Mouse (Mus musculus) hindbrain, embryonic 11.5 days (tissue): ENCODE results near the gene Slc28a2. TPM values are rescaled to one million over a fixed set of nuclear protein-coding genes. Genes with fewer than 3 reads are reported as not detected.
"Not testable (repeated sequence)": the region's sequence is repeated elsewhere in the genome, so short reads cannot be mapped to it uniquely, and the experiment has no call there.

Source experiments
- ATAC-seq: fragments of 200-750 bp; cut with Nextera tagmentation; 2 replicates; pipeline ENCODE4 v1.8.0; 2017; ENCODE audit warnings: mild to moderate bottlenecking, moderate TSS enrichment, moderate library complexity; ENCODE audit not compliant: low FRiP score
- DNase-seq: peaks from one replicate; pipeline ENCODE4 v3.0.0-alpha.2; 2015; ENCODE audit warnings: low spot score
- H3K27ac ChIP-seq: fragments of 300-500 bp; sonication (generic); 2 replicates; pipeline ENCODE4 v1.5.1; 2014; ENCODE audit warnings: mild to moderate bottlenecking, low read depth, low read length
- H3K27me3 ChIP-seq: fragments of 300-500 bp; sonication (generic); 2 replicates; pipeline ENCODE4 v1.6.1; 2014; ENCODE audit warnings: mild to moderate bottlenecking, low read length, moderate library complexity, mixed read lengths; ENCODE audit not compliant: control insufficient read depth, insufficient read depth
- H3K36me3 ChIP-seq: fragments of 300-500 bp; sonication (generic); 2 replicates; pipeline ENCODE4 v1.6.1; 2014; ENCODE audit warnings: mild to moderate bottlenecking, low read length, moderate library complexity, mixed read lengths; ENCODE audit not compliant: control insufficient read depth, insufficient read depth
- H3K4me1 ChIP-seq: fragments of 300-500 bp; sonication (generic); replicated peaks from 2 replicates; pipeline ENCODE4 v1.6.1; 2014; ENCODE audit warnings: low read length, mixed read lengths; ENCODE audit not compliant: control insufficient read depth, insufficient read depth
- H3K4me2 ChIP-seq: fragments of 300-500 bp; sonication (generic); replicated peaks from 2 replicates; pipeline ENCODE4 v1.6.1; 2014; ENCODE audit warnings: mild to moderate bottlenecking, low read depth, low read length
- H3K4me3 ChIP-seq: fragments of 300-500 bp; sonication (generic); 2 replicates; pipeline ENCODE4 v1.5.1; 2014; ENCODE audit warnings: low read depth, low read length
- H3K9ac ChIP-seq: fragments of 300-500 bp; sonication (generic); 2 replicates; pipeline ENCODE4 v1.6.1; 2014; ENCODE audit warnings: low read depth, low read length
- H3K9me3 ChIP-seq: fragments of 300-500 bp; sonication (generic); 2 replicates; pipeline ENCODE4 v1.6.1; 2016; ENCODE audit warnings: low read length; ENCODE audit not compliant: control insufficient read depth
- WGBS: fragments of 180-500 bp; shearing (Covaris S2); extraction: QIAGEN DNeasy Blood & Tissue Kit; methylation state at CpG from one replicate; pipeline ENCODE4 v1.1.7; 2014; 5-methylcytosine and 5-hydroxymethylcytosine counted together
- polyA plus RNA-seq: library from polyadenylated mRNA; unstranded; fragments of >200 nt; fragmentation: Nextera tagmentation; extraction: Ambion mirVana; gene quantifications from 2 replicates; pipeline ENCODE4 v1.2.1, GENCODE M21; 2014

The Slc28a2 gene
- polyA plus RNA-seq, 1 experiment from 2014 or later, result not detected

DNA sequence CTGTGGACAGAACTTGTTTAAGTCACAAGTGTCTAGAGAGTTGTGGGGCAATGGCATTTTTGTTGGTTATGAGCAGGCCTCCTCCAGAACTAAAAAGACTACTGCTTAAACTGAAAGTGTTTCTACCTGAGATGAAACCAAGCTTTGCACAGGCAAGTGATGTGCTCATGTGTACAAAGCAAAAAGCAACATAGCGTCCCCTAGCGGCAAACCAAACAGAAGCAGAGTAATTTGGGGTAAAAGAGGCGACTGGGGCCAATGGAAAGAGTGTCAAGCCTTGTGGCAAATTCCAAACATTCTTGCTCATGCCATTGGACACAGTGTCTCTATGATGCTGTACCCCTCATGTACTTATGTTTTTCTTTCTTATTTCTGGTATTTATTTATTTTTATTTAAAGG, 41.2 kb upstream of the Slc28a2 start:
- no peaks in the 10 kb centered on the region for H3K4me1 ChIP-seq
- DNase-seq (no peak), ATAC-seq (no peak)
- no peak overlapping the region for H3K4me3 ChIP-seq
- no peaks in the 10 kb centered on the region for H3K27me3 ChIP-seq
- H3K9me3 ChIP-seq, result no peaks in the 10 kb centered on the region
- H3K4me2 ChIP-seq, result no peak overlapping the region
- H3K27ac ChIP-seq, result no peak overlapping the region
- H3K36me3 ChIP-seq, result no peaks in the 10 kb centered on the region
- WGBS, result 37% methylated on average over 3 of the region's 3 CpGs
- no peak overlapping the region for H3K9ac ChIP-seq

DNA sequence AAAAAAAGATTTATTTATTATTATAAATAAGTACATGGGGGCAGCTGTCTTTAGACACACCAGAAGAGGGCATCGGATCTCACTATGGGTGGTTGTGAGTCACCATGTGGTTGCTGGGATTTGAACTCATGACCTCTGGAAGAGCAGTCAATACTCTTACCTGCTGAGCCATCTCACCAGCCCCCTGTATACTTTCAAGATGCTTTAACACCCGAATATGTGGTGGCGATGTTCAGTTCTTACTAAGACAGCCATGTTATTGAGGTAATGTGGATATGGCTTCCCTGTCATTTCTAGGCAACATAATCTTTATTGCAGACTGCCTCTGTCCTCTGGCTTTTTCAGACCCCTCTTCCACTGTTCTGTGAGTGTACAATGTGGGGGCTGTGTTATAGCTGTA, 39.1 kb upstream of the Slc28a2 start:
- not testable (repeated sequence) for ATAC-seq, H3K9me3 ChIP-seq, H3K4me3 ChIP-seq, H3K4me1 ChIP-seq, H3K27me3 ChIP-seq, H3K27ac ChIP-seq, H3K4me2 ChIP-seq, DNase-seq, H3K9ac ChIP-seq, H3K36me3 ChIP-seq
- WGBS, result 93% methylated on average over 3 of the region's 3 CpGs

DNA sequence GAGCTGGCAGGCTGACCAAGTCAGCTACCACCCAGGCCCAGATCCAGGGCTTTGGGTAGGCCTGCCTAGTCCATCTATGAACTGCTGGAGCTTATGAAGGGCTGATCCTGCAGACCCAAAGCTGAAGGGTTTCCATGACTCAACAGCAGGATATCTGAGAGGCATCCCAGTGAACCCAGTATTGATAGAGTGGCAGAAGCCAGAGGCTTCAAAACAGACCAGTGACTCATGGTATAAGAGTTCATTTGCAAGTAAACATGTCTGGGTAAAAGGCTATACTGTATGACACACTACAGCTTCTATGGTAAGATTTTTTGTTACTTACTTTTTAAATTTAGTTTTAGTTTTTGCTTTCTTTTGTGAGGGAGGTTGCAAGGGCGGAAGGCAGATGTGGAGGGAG, 30.1 kb upstream of the Slc28a2 start:
- H3K27me3 ChIP-seq, result no peaks in the 10 kb centered on the region

DNA sequence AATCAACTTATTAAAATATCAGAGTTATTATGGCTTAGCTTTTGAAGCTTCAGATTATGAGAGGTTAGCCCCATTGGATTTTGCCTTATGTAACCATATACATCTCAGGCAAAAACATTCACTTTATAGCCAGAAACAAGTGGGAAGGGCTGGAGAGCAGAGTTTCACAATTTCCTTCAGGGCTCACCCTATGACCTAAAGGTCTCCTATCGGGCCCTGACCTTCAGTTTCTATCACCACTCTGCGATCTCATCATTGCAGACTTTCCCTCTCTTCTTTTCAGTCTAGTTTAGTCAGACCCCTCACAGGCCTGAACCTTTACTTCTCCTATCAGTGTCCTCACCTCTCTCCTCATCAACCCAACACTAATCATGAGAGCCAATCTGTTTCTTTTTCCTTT, 18.7 kb upstream of the Slc28a2 start:
- no peak overlapping the region for H3K27ac ChIP-seq
- 89% methylated on average over 2 of the region's 2 CpGs for WGBS
- no peak overlapping the region for H3K4me3 ChIP-seq
- no peaks in the 10 kb centered on the region for H3K9me3 ChIP-seq
- no peak for DNase-seq
- no peaks in the 10 kb centered on the region for H3K36me3 ChIP-seq
- H3K9ac ChIP-seq, result no peak overlapping the region
- no peak for ATAC-seq
- H3K4me1 ChIP-seq, result no peaks in the 10 kb centered on the region
- H3K27me3 ChIP-seq, result no peaks in the 10 kb centered on the region
- H3K4me2 ChIP-seq, result no peak overlapping the region

More for the DNA sequence above, 30.1 kb upstream of the Slc28a2 start:
- no peak overlapping the region for H3K9ac ChIP-seq
- DNase-seq, result no peak
- ATAC-seq, result no peak
- no peak overlapping the region for H3K4me2 ChIP-seq
- no peaks in the 10 kb centered on the region for H3K4me1 ChIP-seq
- H3K27ac ChIP-seq, result no peak overlapping the region
- no peaks in the 10 kb centered on the region for H3K9me3 ChIP-seq
- H3K36me3 ChIP-seq, result no peaks in the 10 kb centered on the region
- WGBS, result 96% methylated on average over 1 of the region's 1 CpGs
- no peak overlapping the region for H3K4me3 ChIP-seq

DNA sequence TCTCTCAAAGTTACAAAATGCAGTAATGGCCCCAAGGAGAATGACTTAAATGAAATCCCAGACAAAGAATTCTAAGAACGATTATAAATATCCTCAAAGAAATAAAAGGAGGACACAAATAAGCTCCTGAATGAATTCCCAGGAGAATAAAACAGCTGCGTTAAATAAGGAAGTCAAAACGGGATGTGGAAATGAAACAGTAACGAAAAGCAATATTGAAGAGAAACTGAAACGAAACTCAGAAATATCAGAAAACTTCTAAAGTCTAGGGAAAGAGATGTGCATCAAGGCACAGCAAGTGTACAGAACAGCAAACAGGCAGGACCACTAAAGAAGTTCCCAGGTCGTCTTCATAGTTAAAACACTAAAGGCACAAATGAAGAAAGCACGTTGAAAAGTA, 17.3 kb upstream of the Slc28a2 start:
- no peaks in the 10 kb centered on the region for H3K4me1 ChIP-seq
- no peak for DNase-seq
- H3K27ac ChIP-seq, result no peak overlapping the region
- no peaks in the 10 kb centered on the region for H3K27me3 ChIP-seq
- ATAC-seq, result no peak
- no peak overlapping the region for H3K4me3 ChIP-seq
- H3K9ac ChIP-seq, result no peak overlapping the region
- no peaks in the 10 kb centered on the region for H3K9me3 ChIP-seq
- H3K36me3 ChIP-seq, result no peaks in the 10 kb centered on the region
- no peak overlapping the region for H3K4me2 ChIP-seq
- 85% methylated on average over 7 of the region's 7 CpGs for WGBS

DNA sequence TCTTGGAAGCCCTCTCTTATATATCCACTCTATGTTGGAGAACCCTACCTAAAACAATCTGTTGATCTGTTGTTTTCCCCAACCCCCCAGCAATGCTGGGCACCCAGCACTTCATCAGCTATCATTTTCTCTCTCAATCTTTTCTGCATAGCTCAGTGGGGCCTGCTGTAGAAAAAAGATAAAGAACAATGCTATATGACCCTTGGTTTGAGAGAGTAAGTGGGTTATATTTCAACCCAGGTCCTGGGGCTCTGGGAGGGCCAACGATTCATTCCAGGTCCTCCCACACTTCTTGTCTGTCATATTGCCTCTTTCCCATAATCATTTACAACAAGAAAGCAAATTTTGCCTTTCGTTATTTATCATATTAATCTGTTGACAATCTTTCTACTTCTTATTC, 368 bp downstream of the Slc28a2 start:
- not testable (repeated sequence) for H3K4me3 ChIP-seq, H3K36me3 ChIP-seq, H3K9me3 ChIP-seq, H3K27ac ChIP-seq, H3K9ac ChIP-seq, DNase-seq, ATAC-seq, H3K27me3 ChIP-seq, H3K4me1 ChIP-seq, H3K4me2 ChIP-seq
- 87% methylated on average over 2 of the region's 2 CpGs for WGBS

DNA sequence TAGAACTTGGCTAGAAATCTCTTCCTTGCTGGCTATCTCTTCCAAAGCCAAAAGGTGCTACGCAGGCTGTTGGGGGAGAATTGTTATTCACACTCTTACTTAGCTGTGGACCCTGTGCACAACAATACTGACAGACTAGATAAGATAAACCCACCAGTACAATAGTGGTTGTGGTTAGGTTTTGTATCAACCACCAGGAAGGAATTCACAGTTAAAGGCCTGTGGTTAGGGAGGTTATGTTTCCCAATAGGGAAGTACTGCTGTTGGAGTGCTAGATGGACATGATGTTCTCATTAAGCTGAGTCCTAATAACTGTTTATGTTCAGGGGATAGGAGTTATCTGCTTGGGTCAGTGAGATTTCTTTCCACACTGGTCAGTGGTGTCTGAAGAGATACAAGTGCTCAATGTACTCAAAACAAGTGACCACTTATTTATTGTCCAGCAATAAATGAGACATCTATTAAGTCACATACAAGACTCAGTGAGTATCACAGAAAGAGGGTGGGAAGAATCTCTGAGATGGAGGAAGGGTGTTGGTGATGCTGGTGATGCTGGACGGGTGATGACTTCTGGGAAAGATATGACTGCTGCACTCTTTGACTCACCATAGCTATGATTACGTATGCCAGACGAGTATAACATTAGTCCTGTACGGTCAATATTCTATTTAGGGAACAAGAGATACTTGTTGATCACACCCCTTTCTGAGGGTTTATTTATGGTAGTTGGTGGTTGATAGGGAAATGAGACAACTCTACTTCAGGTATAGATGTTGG, 12.6 kb downstream of the Slc28a2 start:
- not testable (repeated sequence) for H3K27me3 ChIP-seq, H3K9ac ChIP-seq, H3K27ac ChIP-seq, H3K4me3 ChIP-seq, ATAC-seq, H3K9me3 ChIP-seq, DNase-seq, H3K4me1 ChIP-seq, H3K4me2 ChIP-seq, H3K36me3 ChIP-seq
- 90% methylated on average over 5 of the region's 5 CpGs for WGBS

DNA sequence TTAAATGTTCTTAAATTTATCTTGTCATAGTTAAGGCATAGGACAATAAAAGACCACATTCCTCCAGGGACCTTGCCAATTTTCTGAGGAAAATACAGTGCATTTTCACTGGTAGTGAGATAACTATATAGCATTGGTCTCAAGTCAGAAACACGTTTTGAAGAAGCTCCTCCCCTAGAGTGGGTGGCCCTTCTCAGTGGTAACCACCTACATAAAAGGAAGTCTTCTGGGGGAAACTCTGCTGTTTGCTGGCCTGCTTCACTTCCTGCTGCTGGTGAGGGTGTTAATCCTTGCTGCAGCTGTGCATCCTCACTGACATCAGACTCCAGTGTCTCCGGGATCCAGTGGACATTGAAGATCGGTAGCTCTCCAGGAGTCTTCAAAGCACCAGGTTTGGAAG, 14.2 kb downstream of the Slc28a2 start:
- WGBS, result 0% methylated on average over 1 of the region's 3 CpGs
- H3K9me3 ChIP-seq, H3K4me2 ChIP-seq, H3K4me3 ChIP-seq, DNase-seq, H3K36me3 ChIP-seq, ATAC-seq, H3K27me3 ChIP-seq, H3K27ac ChIP-seq, H3K4me1 ChIP-seq, H3K9ac ChIP-seq: not testable (repeated sequence)
